Mouse (Mus musculus) ovary, postnatal 14 days (tissue): ENCODE measurements around the gene Cep295nl.
"Not testable (repeated sequence)": the region's sequence is repeated elsewhere in the genome, so short reads cannot be mapped to it uniquely, and the experiment has no call there.

Experiments used
- DNase-seq: peaks from one replicate; pipeline ENCODE4 v3.0.0; 2022; ENCODE audit warnings: low spot score

Cep295nl gene

GRCm38 (mm10) chr11:118318678-118319077 lies 23.6 kb downstream of the Cep295nl start:
- peak; percentile 38 for DNase-seq

GRCm38 (mm10) chr11:118317129-118317528 lies 25.2 kb downstream of the Cep295nl start:
- peak; percentile 61 for DNase-seq

GRCm38 (mm10) chr11:118316231-118316806 lies 26.0 kb downstream of the Cep295nl start:
- DNase-seq, result no peak

GRCm38 (mm10) chr11:118312132-118312723 lies 30.1 kb downstream of the Cep295nl start:
- DNase-seq, result no peak

GRCm38 (mm10) chr11:118307962-118308361 lies 34.3 kb downstream of the Cep295nl start:
- not testable (repeated sequence) for DNase-seq

- not testable (repeated sequence) for DNase-seq
Measured at GRCm38 (mm10) chr11:118303959-118304358, 38.3 kb downstream of the Cep295nl start.

- no peak for DNase-seq
Measured at GRCm38 (mm10) chr11:118298810-118299209, 43.5 kb downstream of the Cep295nl start.

GRCm38 (mm10) chr11:118297967-118298366 lies 44.3 kb downstream of the Cep295nl start:
- no peak for DNase-seq

GRCm38 (mm10) chr11:118295026-118295425 lies 47.3 kb downstream of the Cep295nl start:
- DNase-seq, result no peak

GRCm38 (mm10) chr11:118292671-118293070 lies 49.6 kb downstream of the Cep295nl start:
- no peak for DNase-seq

GRCm38 (mm10) chr11:118289999-118290889 lies 52.1 kb downstream of the Cep295nl start, which contains the start of gene Usp36:
Gene Usp36, minus strand, starts transcription at chr11:118290244.
- DNase-seq, result peak; percentile 99

GRCm38 (mm10) chr11:118289562-118289961 lies 52.7 kb downstream of the Cep295nl start:
- DNase-seq, result no peak

GRCm38 (mm10) chr11:118289037-118289511 lies 53.2 kb downstream of the Cep295nl start:
- peak; percentile 6 for DNase-seq

GRCm38 (mm10) chr11:118287573-118287972 lies 54.7 kb downstream of the Cep295nl start:
- DNase-seq, result no peak

GRCm38 (mm10) chr11:118286434-118286833 lies 55.9 kb downstream of the Cep295nl start:
- DNase-seq, result no peak

GRCm38 (mm10) chr11:118285791-118286190 lies 56.5 kb downstream of the Cep295nl start:
- DNase-seq, result no peak
